Mouse (Mus musculus) kidney, postnatal 10 days (tissue): ENCODE measurements at regions not wholly inside any gene's neighbourhood (a gene's known extent, or its start where the extent isn't known, plus 50 kb on each side); places are given as distances from the start of the nearest gene placed in this dataset.

Experiments used
- DNase-seq: peaks from one replicate; pipeline ENCODE4 v3.0.0; 2021; ENCODE audit warnings: mixed read lengths

DNA sequence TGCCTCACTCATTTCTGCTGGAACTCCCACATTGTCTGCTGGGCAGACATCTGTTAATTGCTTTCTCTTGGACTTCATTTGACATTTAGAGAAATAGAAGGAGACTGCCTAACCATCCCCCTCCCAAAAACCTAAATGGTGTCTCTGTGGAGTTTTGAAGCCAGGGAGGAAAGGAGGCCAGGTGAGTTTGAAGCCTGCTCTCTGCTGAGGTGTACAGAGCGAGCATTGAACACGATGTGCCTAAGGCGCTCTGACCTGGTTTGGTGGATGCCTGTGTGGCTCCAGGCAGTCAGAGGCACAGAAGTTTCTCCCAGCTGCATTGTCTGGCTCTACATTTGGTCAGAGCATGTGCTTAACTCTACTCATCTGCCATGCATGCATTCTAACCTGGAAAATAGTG lies 302.6 kb upstream of the Camk1g start:
- no peak for DNase-seq

DNA sequence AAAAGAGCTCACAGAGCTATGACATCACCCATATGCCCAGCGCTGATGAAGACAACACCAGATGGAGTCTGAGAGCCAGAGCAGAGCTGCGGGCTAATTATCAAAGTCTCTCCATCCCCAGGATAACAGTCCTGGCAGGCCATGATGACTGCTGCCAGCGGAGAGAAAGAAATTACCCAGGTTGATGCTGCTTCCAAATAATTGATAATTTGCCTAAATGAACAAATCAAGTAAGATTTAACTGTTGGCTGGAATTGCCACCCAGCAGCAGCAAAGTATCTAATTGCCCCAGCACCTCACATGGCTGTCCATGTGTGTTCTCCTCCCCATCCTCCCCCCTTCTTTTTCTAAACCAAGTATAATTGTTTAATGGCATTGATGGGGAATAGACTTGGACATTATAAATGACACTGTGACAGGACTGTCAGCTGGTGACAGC lies 301.7 kb upstream of the Camk1g start:
- no peak for DNase-seq

DNA sequence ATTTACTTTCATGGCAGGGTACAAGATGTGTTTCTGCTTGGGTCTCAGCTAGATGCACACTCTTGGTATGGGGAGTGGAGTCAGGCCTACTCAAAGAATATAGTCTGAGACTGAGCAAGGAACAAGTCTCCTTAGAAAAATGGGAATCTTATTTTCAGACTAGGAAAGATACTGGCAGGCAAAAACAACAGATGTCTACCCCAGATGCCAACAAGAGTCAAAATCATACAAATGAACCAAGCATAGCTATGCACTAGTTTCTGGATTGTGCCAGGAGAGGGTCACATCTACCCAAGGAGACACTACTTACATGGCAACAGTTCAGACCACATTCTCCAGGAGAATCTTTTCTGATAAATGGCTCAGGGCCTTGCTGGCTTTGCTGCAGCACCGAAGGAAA lies 300.9 kb upstream of the Camk1g start:
- no peak for DNase-seq

DNA sequence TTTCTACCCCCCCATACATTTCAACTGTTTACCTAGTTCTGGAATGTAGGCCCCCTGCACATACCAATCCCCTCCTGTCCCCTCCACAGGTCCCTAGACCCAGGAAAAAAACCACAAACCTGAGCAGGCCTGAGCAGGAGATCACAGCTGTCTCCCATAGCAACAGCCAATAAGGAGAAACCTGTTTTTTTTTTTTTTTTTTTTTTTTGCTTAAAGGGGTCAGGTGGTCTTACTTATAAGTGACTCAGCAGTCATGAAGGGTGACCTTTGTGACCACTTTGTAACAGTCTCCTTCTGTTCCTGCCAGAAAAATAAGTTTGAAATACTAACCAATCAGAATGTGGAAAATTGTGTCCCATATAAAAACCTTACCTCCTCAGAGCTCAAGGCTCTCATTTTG lies 299.9 kb upstream of the Camk1g start:
- DNase-seq = no peak

DNA sequence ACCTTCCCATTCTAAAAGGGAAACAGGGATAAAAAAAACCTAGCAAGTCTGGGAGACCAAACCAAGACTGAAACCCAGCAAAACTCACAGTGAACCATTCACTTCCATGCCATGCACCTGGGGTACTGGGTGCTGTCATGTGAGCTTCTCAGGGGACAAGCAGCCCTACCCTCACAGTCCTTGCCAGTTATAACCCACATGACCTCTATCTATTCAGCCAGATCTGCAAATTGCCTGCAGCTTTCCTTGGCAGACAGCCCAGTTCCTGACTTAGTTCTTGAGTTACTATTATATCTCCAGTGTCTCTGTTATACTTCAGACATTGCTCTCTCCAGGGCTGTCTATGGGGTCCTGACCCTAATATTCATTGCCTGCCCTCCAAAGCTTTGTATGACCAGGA lies 298.7 kb upstream of the Camk1g start:
- DNase-seq = peak; percentile 61

DNA sequence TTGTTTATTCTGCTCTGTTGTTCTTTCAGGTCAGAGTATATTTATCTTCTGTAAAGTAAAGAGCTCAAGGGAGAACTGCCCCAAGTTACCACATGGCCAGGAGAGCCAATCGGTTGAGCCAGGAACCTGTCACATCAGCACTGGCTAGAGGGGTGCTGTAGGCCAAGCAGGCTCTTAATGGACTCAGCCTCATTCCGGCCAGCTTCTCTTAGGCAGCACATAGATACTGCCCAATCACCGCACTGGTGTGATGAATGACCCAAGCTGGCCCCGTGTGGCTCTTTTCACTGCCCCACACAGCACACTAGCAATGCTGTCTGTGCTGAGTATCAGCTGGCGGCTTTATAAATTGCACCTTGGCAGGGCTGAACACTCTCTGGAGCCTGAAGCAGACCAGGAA lies 295.8 kb upstream of the Camk1g start:
- DNase-seq = no peak

DNA sequence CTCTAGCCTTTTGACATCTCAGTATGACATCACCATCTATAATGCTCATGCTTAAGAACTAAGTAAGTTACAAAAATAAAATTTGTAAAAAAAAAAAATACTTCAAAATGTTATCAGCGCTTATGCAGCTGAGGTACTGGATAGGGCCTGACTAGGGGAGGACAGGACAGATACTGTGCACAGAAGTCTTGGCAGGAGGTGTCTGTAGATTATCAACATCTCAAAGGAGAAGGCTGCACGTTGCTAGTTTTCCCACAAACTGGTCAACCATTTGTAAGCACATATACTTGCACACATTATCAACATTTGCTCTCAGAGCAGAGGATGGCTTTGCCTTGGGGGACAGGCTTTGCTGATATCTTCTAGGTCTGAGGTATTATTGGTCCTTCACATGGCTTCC lies 294.5 kb upstream of the Camk1g start:
- DNase-seq = no peak

DNA sequence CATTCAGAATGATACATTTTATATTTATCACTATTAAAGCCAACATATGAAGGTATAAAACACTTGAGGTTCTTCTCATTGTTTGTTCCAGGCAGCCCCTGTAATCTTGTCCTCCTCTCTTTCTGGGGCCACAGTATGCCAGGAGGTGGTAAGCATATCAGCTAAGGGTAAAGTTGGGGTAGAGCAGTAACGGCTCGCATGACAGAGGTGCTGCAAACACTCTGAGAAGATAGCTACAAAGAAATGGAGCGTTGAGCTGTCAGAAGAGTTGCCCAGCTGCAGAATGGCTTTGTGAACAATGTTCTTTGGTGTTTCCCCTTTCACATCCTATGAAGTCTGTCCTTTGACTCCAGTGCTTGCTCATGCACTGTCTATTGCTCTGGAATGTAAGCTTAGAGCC lies 293.5 kb upstream of the Camk1g start:
- DNase-seq = no peak

DNA sequence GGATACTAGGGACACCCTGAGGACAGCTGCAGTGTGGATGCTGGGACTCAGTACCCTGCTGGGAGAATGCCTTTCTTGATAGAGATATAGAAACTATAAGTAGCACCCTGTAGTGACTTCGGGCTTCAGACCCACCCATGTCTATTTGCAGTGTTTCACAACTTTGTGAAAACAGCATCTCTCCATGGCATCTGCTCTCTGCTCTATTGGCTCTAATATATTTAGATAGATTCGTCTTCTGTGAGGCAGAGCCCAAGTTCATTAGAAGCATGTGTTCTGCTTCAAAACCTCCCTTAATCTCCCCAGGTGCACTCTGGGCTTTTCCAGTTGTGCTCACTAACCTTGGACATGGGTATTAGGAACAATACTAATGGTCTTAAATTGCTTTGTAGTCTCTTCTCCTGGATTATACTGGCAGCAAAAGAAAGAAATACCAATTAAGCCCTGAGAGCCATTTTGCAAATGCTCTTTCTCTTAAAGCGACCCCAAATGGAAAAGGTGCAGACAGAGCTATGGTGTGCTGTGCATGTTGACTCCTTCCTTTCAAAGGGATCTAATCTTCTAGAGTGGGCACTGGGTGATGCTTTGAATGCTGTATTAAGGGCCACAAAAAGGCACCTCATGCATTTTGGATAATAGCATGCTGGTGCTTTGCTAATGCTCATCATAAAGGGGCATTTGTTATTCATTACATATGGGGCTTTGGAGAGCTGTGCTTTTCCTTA lies 292.2 kb upstream of the Camk1g start:
- DNase-seq = no peak

DNA sequence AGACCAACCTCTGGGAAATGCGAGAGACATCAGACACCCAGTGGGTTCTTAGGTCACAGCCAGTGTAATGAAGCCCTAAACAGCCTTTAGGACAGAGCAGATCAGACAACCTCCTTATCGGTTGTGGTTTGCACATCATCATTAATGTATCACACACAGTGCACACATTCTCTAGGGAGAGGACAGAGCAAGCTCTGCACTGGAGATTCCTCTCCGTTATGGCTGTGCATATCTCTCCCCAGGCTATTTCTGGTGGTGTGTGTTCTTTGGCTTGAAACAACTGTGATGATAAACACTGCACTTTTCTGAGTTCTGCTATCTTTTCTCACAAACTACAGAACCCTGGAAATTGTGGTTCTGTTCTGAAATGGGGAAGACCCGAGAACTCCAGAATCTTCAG lies 291.3 kb upstream of the Camk1g start:
- no peak for DNase-seq

DNA sequence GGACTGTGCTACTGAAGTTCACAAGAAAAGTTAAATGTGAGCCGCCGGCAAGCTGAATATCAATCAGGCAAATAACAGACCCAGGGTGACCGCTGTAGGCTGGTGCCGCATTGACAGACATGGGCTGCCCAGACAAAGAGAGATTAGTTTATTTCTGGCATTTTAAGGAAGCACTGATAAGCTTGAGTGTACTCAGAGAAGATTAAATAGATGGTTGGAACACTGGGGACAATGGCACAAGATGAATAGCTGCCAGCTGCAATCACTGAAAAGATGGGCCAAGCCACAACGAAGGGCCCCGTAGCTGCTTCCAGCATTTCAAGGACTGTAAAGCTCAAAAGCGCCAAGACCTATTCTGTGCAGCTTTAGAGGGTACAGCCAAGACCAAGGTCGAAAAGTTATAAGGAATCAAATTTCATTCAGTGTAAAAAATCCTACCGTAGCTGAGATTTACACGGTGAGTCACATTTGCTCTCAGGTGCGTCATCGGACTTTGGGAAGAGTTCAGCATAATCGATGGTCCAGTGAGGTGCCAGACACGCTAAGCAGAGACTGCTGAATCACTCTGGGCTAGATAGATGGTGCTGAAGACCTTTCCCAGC lies 285.1 kb upstream of the Camk1g start:
- no peak for DNase-seq

DNA sequence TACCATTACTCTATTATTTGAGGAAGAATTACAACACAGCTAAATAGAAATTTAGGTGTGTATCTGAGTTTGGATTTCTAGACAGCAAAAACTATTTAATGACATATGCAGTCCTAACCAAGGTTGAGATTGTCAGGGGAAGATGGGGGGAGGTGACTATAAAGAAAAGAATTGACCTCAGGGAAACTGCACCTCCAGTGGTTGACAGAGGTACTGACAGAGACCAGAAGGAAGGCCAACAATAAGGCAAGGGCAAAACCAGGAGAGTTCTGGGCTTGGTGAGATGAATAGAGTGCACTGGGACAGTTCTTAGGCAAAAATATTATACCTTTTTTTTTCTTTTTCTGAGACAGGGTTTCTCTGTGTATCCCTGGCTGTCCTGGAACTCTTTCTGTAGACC lies 280.2 kb upstream of the Camk1g start:
- no peak for DNase-seq

DNA sequence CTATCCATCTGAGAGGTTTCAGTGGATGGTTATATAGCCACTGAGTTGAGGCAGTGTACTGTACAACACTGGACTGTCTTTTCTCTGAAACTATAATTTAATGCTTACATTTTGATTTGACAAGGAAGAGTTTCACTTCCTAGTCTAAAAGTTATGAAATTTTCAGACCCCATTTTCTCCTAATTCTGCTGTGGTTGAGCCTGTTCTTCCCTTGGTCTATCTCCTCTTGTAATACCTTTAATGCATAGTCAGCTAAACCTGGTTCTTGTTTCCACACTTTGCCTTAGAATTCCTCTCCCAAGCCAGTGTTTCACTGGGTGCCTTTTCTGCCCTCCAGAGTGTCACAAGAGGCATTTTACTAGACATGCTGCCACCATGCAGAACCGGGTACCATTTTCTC lies 279.3 kb upstream of the Camk1g start:
- DNase-seq = no peak

DNA sequence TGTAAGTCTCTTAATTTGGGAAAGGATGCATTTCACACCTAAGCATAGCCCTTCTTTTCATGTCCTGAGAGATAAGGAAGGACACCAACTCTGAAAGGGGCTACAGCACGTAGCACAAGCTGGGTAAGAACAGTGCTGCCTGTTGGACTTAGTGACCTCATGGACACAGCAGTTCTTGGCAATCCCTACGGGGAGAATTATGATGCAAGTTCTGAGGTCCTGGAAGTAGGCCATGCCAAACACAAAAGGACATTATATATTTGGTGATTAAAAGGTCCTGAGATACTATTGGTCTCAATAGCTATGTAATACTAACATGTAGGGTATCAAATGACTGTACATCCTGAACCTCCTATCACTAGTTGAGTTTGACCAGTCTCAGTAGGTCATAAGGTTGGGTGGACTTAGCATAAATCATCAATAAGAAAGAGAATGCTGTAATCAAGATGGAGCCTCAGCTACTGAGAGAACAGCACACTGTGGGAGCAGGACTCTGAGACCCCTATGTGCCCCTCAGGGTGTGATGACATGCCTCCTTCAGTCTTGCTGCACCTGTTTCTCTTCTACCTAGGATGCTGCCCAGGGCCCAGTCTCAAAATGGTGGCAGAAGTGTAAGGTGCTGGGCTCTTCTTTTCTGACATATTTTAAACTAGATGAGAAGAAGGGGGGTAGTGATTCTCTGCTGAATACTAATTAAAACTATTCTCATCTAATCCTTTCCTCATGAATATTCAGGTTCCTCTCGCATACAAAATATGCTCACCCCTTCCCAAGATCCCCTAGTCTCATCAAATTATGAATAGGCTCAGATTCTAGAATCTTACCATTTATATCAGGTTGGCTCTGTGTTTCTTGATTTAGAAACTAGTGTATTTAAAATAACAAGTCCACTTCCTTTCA lies 277.5 kb upstream of the Camk1g start:
- DNase-seq = no peak

DNA sequence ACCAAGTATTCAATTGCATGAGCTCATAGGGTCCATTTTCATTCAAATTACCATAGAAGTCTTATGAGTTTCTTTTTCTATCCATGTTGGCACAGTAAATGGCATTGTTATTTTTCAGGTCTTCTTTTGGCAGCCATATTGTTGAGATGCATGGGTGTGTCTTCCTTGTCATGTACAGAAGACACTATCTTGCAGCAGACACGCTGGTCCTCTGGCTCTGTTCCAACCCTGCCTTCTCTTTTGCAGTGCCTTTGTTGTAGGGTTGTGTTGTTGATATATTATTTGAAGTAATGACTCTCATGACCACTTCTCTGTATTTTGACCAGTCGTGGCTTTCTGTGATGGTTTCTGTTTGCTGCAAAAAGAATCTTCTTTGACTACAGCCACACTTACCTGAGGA lies 274.4 kb upstream of the Camk1g start:
- no peak for DNase-seq

DNA sequence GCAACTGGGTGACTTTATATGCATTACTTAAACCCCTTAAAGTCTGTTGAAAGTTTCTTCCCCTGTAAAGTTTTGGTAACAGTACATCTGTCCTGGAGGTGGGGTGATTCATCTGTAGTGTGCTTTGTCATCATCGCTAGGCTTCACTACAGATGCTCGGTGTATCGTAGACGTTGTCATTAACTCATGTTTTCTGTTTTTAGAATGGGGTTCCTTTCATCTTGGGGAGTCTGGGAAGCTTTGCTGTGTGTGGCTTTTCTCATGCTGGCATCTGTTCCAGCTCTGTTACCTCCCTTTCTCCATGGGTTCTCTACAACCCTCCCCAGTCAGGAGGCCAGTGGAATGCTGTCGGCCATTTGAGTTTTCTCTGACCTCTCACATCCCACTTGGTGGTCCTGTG lies 266.4 kb upstream of the Camk1g start:
- DNase-seq = no peak

DNA sequence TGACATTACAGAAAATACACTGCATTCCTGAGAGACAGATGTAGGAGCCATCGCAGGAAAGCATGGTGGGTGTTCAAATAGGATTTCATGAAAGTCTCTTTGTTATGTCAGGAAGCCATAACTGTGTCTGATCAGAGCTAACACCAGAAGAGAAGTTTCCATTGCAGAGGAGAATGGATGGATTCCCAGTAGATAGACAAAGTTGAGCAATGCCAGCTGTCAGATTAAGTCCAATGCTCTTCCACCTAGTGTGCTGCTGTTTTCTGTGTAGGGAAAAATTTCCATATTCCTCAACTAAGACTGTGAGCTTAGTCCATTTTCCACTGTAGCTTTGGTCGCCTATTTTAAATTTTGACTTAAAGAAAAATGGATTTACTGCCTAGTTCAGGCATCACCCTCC lies 262.0 kb upstream of the Camk1g start:
- DNase-seq = no peak

DNA sequence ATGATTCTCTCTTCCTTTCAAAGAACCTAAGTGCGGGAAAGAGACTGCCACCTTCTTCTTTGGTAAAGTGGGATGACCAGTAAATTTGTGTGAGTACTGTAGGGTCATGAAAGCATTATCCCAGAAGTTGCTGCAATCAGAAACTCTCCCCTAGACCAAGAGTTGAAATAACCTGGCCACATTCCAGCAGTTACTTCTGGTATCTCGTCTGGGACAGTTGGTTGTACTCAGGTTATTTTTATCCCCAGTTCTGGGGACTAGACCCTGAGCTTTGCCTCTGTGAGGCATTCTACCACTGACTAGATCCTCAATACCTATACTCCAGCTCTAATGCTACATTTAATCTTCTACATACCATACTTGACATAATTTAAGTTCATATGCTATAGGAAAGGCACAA lies 259.8 kb upstream of the Camk1g start:
- no peak for DNase-seq

DNA sequence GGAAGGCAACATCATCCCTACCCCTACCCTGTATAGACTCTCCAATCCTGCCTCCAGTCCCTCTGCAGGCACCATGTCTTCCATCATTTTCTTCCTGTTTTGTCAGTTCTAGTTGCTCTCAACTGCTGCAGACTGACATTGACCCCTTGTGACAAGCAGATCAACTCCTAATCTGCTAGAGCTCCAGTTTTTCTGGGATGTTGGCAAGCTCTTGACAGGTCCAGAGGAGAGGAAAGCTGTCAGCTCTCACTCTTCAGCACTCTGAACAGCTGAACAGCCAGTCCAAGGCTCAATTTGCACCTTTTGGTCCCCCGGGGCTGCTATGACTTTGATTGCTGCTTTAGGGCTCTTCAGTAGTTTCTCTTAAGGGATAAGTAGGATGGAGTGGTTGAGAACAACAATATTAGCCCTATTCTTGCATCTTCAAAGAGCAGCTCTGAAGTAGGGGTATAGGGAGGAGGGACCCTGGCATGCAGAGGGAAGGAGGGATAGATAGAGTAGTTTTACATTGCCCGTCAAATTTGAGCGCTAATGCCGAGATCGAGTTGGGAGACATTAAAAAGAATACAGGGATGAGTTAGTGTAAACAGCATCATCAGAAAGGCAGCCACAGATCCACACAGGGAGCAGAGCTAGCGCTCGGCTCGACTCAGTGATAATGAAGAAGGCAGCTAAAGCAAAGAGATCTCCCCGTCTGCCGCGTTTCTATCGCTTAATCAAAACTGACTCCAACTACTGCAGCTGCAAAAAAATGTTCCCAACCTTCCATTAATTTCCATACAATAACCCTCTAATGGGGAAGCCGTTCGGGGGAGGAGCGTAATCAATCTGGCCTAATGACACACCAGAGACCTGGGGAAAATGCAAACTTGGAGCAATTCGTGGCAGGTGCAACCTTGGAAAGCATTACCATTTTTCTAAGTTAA lies 257.1 kb upstream of the Camk1g start:
- no peak for DNase-seq

DNA sequence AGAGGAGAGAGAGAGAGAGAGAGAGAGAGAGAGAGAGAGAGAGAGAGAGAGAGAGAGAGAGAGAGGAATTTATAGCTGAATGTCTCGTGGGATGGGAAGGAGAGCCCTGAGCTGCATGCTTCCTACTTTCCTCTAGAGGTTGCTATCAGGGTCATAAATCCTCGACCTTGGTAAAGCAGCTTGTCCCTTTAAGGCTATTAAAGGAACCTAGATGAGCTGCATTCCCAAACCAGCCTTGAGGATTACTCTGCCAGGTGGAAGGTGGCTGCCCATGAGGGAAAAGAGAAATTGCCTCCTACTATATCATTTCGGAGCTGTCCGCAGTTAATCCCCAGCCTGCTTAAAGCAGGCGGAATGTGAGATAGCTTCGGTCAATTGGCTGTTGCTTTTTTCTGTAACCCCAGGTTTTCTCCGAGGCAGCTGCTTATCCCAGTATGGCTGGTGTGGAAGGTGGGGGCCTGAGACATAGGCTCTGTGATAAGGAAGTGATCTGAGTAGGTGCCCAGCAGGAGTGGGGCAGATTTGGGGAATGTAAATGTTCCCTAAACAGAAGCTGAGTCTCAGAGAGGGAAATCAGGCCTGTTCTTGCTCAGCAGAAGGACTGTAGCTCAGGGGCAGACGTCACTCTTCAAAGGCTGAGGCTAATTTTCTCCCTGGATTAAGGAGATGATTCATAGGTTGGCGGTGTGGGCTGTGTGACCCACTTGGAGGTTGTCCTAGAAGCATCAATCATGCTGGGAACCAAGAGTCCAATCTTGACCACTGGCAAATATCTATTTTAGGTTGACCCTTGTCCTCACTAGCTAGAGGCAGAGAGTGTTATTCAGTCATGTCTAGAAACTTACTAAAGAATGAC lies 255.2 kb upstream of the Camk1g start:
- no peak for DNase-seq

DNA sequence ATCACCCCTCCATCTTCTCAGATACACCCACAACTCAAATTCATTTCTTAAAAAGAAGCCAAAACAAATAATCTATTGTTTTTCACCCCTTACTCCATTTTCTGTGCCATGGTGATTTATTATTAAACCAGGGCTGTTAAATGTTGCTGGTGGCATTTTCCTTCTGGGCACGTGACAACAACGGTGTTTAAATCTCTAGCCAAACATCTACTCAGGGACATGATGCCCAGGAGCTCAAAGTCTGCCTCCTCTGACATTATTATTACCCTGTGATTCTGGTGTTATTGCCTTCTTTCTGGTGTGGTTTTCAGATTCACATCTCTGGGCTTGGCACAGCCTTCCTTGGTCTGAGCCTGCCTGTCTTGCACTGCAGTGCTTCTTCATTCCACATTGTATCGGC lies 253.5 kb upstream of the Camk1g start:
- no peak for DNase-seq

DNA sequence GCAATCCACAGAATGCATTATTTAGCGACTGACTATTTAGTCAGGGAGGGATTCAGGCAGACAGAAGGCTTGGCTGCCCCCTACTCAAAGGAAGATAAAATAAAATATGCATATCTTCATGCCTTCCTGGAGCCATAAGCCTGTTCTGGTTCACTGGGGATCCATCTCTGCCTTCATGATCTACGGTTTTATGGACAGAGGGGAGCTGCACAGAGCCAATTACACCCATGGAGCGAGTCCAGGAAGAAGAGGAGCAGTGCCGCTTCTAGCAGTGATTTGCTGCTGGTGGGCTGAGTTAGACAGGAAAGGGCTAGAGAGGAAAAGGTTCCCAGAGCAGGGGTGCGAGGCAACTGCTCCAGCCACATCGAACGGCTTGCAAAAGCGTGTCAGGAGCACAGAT lies 248.2 kb upstream of the Camk1g start:
- DNase-seq = peak; percentile 7
